8 mouse cellular contexts compared by ENCODE assay signal in the genomic region with DNA sequence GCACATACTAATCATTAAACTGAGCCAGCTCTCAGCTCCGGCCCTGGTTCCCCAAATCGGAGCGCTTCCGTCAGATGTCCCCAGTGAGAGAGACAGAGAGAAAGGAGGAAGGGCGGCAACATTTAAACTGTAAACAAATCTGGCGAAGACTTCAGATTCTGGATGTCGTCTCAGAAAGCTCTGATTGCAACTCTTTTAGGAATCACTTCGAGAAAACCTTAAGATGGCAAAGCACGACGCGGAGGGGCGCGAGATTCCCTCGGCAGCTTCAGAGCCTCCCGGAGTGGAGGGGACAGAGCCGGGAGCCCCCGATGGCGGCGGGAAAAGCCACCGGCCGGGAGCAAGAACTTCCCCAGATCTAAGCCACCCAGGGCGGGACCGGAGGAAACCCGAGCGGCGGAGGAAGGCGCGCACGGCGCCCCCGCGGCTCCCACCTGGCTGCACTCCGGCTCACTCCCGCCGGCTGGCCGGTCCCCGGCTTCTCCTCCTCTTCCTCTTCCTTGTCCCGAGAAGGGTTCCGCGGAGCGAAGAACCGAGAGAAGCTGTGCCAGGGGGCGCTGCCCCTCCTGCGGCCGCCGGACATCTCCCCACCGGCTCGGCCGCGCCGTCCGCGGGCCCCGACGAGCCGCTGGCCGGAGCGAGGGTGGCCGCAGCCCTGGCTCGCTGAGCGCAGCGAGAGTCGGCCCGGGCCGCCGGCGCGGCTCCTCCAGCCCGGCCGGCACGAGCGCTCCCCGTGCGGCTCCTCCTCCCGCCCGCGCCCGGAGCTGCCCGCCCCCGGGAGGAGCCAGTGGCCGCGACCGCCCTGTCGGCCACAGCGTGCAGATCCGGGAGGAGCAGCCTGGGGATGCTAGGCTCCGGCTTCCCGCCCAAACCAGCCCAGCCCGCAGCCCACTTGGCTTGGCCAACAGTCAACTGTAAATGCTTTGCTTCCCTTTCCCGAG. TPM values are rescaled to one million over a fixed set of nuclear protein-coding genes. Genes with fewer than 3 reads are reported as not detected.
A peak's percentile ranks its signal among the peaks of the same experiment; 100 is the strongest.
DNase-seq lines count a peak whose midpoint lies in the region; ATAC-seq and TF ChIP-seq lines count a peak whose summit lies in the region.

A gene (minus strand): TSS at position 669 of the 941 bp plus-strand sequence.

- peak within 1 kb of the TSS; percentile 79 for H3K4me3 ChIP-seq in hindbrain, embryonic 16.5 days (ENCODE audit: low read length)
- peak within 1 kb of the TSS; percentile 72 for H3K4me3 ChIP-seq in left cerebral cortex, adult 2 months

- no peaks in the 10 kb centered on the region for H3K9me3 ChIP-seq in hindbrain, embryonic 16.5 days (ENCODE audit: control insufficient read depth, low read length)

- intact Hi-C loops in left cerebral cortex, adult 2 months (cut with DNase I), result loop anchor here (5.0 kb wide), 2 partner anchors 53 to 128 kb away; a partner anchor contains a TSS

- no peaks in the 10 kb centered on the region for H3K36me3 ChIP-seq in hindbrain, embryonic 16.5 days (ENCODE audit: control insufficient read depth, insufficient read depth, low read length)

- H3K27me3 ChIP-seq in hindbrain, embryonic 16.5 days (replicated peaks; ENCODE audit: control insufficient read depth, insufficient read depth, low read length), result no peaks in the 10 kb centered on the region

- under 1% methylated on average over 57 of the region's 90 CpGs for WGBS in hindbrain, embryonic 16.5 days

- H3K27ac ChIP-seq in hindbrain, embryonic 16.5 days (ENCODE audit: low read depth, low read length), result peak within 1 kb of the TSS; percentile 73
- peak within 1 kb of the TSS; percentile 58 for H3K27ac ChIP-seq in left cerebral cortex, adult 2 months

- H3K9ac ChIP-seq in hindbrain, embryonic 16.5 days (ENCODE audit: low read depth, low read length), result peak within 1 kb of the TSS; percentile 82

- H3K4me1 ChIP-seq in hindbrain, embryonic 16.5 days (ENCODE audit: control insufficient read depth, insufficient read depth, low read depth, low read length), result peaks cover 3% of the 10 kb centered on the region; the same call in 1 of the 2 replicates

- peak; percentile 88 for ATAC-seq in hindbrain, embryonic 16.5 days

- DNase-seq in T-cell, adult 2 months (ENCODE audit: low spot score), result peak; percentile 15
- DNase-seq in cerebellum, postnatal 25 days, result peak; percentile 69 to 83
- DNase-seq in gastrocnemius, postnatal 10 days, result peak; percentile 88
- DNase-seq in left cerebral cortex, adult 2 months (ENCODE audit: extremely low spot score in 1 of 2, low spot score in 2 of 2), result peak; percentile 57 to 69
- DNase-seq in lung, postnatal 4 days, result peak; percentile 88 to 91
- peak; percentile 74 for DNase-seq in retina, embryonic 14.5 days (ENCODE audit: low spot score)
- DNase-seq in urinary bladder, adult 2 months (ENCODE audit: low spot score), result peak; percentile 83

- TF ChIP-seq CTCF in left cerebral cortex, adult 2 months (IDR thresholded peaks at IDR 0.05), result no peak; the same call in none of the 2 replicates

- peak within 1 kb of the TSS; percentile 72 for H3K4me2 ChIP-seq in hindbrain, embryonic 16.5 days (ENCODE audit: low read length)

RNA-seq across cellular contexts. Expression of the gene that starts here (rescaled TPM):
- 10 to 100 TPM; 28.1 to 29.0 TPM for total RNA-seq in gastrocnemius, postnatal 10 days (2021)
- polyA plus RNA-seq in hindbrain, embryonic 16.5 days (2015; fragmentation: Nextera tagmentation; extraction: Ambion mirVana), result 2.0 and 3.0 TPM in 2 replicates
- 1 to 10 TPM; 4.9 TPM for total RNA-seq in left cerebral cortex, adult 2 months (2021)
- polyA plus RNA-seq in urinary bladder, adult 2 months (2012; rRNA removed), result 25.8 and 31.1 TPM in 2 replicates

Comparison
In these comparisons a context has a peak if more than half of its experiments do, and no peak if none do; other contexts are left out.
1. Peak in every context shown above with its lines: DNase-seq, ATAC-seq, H3K4me3 ChIP-seq and H3K27ac ChIP-seq.
2. RNA of the gene that starts here (total RNA-seq): 28.1 to 29.0 TPM in gastrocnemius, postnatal 10 days; 4.9 TPM in left cerebral cortex, adult 2 months; every median in the first group is over 4 times any median in the second.
3. DNase-seq: peak in every context shown above with its lines; median percentile 90 in lung, postnatal 4 days; 88 in gastrocnemius, postnatal 10 days; 83 in urinary bladder, adult 2 months; 76 in cerebellum, postnatal 25 days; 74 in retina, embryonic 14.5 days; 63 in left cerebral cortex, adult 2 months; 15 in T-cell, adult 2 months.